Mouse (Mus musculus) CD4-positive, CD25-positive, alpha-beta regulatory T cell, adult 2 months (primary cell): Measurements from ENCODE around the gene Atp8a2.

Source experiments
- DNase-seq: peaks from one replicate; pipeline ENCODE4 v3.0.0-alpha.2; 2012; ENCODE audit warnings: low read depth, low spot score

Gene Atp8a2

DNA sequence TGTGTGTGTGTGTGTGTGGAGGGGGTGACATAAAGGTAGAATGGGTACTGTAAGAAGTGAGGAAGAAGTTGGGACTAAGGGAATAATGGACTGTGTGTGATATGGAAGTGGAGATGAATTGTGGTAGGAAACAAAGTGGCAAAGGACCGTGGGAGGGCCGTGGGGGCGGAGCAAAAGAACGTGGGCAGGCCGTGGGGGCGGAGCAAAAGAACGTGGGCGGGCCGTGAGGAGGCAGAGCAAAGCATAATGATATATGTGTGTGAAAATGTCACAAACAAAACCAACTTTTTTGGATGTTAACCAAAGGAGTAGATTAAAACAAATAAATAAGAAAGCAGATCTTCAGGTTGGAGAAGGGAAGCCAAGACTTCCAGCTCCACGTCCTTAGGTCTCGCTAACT lies 44.6 kb downstream of the Atp8a2 start:
- no peak for DNase-seq

DNA sequence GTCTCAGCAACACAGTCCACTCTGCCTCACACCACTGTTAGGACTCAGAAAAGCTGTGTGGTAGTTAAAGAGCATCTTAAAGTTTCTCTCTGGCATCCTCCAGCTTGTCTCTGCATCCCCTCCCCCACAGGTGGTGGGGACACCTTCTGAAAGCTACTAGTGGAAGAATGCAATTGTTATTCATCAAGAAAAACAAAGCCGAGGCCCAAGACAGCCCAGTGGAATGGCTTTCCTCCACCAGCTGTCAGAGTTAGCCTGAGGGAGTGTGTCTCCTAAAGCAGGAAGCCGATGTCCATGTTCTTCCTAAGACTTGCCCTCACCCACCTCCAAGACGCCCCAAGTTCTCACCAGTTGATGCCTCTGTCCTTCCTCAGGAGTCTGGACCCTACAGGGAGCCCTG lies 48.1 kb downstream of the Atp8a2 start:
- no peak for DNase-seq

DNA sequence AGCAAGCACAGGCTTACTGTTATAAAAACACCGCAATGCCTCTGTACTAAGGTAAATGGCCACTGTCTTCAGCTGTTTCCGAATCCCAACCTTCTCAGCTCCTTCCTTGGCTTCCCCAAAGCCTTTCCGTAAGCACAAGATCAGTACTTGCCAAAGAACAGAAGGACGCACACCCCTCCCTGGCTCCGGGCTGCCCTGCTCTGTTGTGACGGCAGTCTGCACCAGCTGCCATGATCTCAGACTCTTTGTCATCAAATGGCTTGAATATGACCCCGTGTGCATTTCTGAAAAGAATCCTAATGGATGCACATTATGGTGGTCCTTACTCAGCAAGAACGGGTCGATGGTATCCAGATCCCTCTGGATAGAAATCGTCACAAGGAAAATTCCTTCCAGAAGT lies 53.7 kb downstream of the Atp8a2 start:
- DNase-seq = no peak

DNA sequence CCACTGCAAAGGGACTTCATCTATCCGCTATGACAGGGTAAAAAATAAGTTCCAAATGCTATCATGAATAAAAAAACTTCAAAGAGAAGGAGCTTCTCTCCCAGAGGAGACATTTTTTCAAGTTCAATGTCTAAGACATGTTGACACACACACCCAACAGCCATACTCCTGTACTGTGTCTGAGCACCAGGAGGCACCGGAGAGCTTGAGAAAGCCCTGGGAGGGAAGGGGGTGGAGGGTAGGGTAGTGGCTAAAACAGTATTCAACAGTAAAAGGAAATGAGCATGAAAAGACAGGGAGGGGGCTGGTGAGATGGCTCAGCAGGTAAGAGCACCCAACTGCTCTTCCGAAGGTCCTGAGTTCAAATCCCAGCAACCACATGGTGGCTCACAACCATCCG lies 58.6 kb downstream of the Atp8a2 start:
- peak; percentile 62 for DNase-seq

DNA sequence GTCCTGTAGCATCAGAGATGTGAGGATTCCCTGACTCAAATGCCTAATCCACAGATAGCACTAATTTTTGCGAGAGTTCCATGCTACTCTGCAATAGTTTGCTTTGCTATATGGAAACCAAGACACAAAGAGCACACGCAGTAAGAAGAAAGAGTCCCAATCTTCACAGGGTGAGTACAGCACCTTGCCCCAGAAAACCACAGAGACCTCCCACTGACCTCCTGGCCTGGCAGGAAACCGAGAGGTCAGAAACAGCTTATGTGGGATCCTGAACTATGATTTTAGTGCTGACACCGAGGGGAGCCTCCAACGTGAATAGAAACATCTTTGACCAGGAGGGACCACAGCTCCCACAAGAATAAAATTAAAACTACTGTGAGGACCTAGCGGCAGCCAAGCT lies 59.2 kb downstream of the Atp8a2 start:
- no peak for DNase-seq

DNA sequence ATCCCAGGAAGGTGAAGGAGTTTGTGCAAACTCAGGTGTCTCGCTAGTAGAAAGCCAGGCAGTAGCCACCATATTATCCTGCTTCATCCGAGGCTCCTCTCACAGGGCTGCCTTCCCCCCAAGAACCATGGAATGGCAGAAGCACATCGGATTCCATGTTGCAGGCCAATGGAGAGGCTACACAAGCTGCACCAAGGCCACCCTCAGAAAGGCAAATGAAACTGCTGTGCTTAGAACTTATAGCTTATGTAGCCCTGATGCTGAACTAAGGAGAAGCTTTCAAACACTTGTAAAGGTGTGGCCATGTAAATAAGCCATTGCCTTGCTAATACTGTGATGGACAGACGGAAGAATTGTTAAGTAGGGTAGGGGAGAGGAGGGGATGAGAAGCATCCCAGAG lies 61.2 kb downstream of the Atp8a2 start:
- no peak for DNase-seq

DNA sequence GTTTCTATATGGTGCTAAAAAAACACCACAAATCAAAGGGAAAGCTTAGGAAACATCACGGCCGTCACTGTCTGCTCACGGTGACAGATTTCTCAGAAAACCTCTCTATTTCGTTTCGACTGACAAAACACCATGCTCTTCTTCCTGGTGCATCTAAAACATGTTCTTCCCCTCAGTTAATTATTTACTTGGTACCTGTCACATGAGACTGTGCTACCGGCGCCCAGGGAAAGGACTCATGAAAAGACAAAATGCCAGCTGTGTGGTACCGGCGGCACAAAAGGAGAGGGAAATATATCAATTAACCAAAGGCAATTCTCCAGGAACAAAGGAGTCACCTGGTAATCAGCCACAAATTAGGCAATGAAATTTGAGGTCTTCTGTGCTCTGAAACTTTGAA lies 62.3 kb downstream of the Atp8a2 start:
- DNase-seq = peak; percentile 23

DNA sequence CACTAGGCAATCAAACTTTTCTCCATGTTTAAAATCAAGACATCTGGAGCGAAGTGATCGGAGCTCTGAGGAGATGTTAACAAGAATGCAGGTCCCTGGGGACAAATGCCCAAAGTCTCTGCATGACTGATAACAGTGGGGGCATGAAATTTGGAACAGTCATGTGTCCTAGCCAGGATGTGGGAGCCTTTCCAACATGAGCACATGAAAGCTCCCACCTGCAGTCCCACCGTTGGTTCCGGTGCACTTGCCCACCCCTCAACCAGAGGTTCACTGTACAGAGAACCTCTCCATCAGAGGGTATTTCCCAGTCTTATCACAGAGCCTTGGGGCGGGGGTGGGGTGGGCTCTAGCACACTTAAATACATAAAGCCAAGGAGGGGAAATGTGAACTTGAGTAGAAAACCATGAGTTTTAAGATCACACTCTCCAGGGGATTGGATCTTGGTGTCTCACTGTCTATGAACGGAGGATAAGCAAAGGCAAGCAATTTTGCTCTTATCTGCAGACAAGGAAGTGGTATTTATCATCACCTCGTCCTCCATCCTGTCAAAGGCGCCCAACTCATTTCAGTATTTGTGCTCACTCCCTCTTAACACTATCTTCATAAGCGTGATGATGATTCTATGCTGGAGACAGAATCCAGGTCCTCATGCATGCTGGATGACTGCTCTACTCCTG lies 65.6 kb downstream of the Atp8a2 start:
- DNase-seq = peak; percentile 68

DNA sequence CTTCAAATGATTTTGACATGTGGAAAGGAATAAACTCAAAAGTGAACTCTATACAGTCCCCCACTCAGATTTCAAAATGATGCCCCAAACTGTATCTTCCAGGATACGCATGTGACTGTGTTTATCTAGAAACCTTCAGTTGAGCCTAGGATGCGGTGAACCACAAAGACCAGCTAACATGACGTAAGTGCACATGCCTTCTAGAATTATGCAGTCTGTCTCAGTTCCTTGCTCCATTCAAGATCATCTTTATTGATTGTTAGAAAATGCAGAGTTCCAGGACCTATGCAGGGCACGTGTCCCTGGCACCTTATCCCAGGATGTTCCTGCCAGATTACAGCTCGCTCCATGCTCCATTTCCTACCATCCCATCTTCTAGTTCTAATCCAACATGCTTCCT lies 67.4 kb downstream of the Atp8a2 start:
- DNase-seq = peak; percentile 90

DNA sequence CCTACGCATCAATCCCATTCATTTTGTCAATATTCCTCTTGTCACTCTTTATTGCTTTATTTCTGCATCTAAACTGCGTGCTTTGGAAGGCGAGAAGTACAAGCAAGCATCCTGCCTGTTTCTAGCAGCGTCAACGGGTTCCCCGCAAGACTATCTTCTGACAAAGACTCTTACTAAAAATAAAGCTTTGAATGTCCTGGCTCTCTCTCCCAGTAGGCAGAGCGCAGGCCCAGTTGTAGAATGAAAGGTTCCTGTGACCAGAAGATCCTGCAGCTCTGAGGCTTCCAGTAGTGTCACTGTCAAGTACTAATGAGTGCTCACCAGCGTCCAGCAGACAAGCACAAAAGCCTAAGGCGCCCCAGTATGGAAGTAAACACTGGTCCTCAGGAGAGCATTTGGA lies 71.8 kb downstream of the Atp8a2 start:
- DNase-seq = no peak

DNA sequence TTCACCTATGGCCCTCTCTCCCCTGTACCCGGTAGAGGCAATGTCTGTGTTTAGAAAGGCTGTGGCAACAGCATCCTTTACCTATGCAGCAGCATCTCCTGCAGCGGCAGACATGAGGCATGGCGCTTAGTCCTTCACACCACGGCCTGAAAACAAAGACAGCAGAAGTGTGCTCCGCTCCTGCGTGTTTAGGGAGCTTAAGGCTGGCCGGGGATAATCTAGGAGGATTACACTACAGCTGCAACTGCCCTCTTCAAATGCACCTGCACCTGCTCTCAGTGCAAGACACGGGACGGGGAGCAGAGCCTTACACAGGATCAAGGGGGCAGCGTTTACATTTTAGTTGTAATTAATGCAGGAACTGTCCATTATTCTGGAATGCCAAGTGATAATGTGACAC lies 75.4 kb downstream of the Atp8a2 start:
- DNase-seq = no peak

DNA sequence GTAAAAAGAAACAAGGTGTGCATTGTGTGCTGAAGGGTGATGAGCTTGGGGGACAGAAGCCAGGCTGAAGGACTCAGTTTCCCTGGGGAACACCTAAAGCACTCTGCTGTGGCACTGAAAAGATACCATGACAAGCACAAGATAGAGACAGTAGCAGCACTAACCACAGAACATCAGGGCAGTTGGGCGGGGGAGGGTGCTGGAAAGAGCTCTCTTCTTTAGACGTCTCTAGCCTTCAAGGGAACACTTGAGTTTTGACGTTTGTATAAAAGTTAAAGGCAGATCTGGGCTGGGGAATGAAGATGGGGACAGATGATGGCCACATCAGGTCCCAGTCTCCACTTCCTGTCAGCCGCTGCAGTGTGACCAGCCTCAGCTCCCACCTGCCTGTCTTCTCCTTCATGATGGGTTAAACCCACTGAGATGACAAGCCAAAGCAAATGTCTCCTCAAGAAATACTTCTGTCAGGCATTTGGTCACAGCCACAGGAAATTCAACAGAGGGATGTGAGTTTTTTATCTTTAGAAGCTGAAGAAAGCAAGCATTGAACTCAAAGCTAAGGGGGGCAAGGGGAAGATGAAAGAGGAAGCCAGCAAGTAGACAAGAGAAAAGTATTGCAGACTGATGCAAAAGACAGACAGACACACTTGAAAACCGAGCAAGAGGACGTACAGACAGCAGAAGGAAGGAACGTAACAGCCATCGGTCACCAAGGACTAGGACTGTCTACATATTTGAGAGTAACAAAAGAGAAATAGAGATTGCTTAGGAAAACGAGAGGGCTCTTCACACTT lies 79.0 kb downstream of the Atp8a2 start:
- DNase-seq = peak; percentile 37

DNA sequence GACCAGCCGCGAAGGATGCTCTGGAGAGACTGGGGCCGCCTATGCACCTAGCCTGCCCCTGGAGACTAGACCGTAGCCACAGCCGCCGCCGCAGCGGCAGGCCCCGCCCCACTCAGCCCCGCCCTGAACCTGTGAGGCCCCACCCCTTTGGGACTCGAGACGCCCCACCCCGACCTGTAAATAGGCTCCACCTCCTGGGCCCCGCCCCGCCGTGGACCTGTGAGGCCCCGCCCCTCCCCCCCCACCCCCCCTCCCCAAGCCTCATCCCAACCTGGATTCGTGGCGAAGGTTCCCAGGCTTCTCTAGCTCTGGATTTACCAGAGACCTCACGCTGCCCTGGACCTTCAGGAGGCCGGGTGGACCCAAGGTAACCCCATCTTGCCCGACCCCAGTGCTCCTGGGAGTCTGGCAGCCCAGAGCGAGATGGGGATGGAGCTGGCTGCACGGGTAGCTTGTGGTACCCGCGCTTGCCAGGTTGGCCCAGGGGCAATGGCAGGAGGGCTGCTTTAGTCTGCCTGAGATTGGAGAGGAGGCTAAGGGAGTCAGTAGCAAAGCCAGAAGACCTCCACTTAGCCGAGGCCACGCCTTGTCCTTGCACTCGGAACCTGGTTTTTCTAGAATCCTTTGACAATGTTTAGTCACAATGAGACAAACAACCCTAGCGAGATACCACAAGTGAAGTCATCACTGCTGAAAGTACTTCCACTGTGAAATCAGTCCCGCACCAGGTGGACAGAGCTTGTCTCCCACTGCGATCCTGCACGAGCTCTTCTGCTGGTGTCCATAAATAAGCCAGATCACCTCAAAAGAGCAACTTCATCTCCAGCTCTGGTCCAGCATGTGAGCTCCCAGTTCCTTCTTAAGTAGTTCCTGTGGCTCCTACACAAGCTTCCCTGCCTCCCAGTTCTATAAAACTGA lies 109.9 kb downstream of the Atp8a2 start:
- peak; percentile 79 for DNase-seq

DNA sequence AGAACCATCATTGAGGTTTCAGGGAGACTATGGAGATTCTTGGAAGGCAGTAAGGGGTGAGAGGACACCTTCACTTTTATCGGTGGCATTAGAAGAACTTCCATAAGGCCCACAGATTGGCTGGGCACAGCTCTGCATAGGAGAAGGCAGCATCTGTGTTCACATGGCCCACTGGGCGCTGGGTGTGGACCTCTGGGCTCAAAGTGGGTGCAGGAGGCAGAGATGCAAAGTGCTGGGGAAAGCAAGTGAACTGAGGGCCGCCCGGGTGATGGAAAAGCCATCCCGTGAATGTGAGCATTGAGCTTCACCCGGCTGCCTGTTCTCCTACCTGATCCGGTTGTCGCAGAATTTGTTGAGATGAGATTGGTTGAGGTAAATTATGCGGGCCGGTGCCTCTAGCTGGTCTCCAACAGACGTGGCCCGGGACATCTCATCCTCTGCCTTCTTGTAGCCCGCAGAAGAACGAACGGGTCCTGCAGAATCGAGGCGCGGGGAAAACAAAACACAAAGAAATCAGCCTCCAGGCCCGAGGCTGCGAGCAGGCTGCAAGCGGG lies 110.6 kb downstream of the Atp8a2 start:
- DNase-seq = no peak

DNA sequence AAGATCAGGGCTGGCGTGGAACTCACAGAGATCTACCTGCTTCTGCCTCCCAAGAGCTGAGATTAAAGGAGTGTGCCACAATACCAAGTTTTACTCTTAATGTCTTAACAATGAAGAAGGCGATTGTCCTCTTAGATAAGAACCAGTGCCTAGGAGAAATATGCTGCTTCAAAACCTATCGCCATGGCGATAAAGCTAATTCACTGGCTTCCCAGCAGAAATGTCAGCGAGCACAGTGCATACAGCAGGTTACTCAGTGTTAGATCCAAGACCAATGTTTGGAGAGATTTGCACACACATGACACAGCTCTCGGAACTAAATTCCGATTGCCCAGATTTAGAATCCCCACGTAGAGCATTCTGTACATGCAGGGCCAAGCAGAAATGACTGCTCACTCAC lies 114.2 kb downstream of the Atp8a2 start:
- no peak for DNase-seq

DNA sequence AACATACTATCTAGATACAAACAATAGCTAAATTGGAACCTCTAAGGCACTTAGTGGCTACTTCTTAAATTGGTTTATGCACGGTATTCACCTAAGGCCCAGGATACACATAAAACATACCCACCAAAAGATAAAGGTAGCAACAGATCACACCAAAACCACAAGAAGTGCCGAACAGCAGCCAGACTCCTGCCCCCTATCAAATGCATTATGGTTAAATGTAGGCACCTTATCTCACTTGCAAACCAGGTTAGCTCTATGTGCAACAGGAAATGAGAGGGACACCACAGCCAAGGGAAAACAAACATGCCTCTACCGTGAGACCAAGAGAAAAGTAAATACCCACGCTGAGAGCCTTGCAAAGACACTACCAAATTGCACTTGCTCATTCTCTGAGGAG lies 124.5 kb downstream of the Atp8a2 start:
- peak; percentile 25 for DNase-seq

DNA sequence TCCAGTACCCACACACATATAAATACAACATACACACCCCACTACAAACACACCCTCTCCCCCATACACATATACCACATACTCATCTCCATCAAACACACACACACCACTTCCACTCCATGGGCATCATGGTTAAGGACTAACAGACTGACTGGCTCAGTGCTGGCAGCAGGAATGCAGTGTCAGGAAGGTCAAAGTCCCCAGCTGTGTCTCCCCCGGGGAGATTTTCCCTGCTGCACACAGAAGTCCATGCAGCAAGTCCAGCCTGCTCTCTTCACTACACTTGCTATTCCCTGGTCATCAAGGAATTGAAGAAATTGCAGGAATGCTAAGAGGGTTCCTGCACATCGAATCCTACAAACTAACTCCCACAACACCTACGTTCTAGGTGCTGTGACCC lies 131.8 kb downstream of the Atp8a2 start:
- DNase-seq = no peak

DNA sequence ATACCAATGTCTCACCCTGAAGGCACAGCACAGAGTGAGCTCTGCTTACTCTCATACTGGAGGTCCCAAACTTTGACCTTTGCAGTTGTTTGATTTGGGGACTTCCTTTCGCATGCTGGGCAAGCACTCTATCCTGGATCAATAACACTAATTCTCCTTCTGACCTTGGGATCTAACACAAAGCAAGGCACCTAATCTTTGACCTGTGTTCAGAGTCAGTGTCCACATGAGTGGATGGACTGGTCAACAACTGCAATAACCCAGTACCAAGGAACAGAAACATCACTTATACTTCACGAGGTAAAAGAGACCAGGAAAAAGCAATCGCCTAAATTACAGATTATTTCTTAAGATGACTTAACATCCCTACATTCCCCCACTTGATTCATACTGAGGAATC lies 136.0 kb downstream of the Atp8a2 start:
- no peak for DNase-seq

DNA sequence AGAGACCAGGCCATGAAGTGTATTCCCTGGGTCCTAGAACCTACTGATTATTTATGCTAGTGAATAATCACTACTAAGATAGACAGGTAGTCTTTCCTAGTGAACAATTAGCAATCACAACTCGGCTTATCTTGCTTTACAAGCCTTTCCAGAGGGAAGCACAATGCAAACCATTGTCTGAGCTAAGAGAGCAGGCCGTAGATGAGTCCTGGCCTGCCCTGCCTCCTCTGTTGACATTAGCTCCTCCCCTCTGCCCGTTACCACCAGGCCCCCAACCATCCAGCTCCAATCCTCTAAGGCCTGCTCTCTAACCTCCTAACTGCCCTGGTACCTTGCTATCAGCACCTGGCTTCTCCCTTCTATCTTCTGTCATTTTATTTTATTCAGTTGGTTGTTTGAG lies 138.1 kb downstream of the Atp8a2 start:
- DNase-seq = no peak

DNA sequence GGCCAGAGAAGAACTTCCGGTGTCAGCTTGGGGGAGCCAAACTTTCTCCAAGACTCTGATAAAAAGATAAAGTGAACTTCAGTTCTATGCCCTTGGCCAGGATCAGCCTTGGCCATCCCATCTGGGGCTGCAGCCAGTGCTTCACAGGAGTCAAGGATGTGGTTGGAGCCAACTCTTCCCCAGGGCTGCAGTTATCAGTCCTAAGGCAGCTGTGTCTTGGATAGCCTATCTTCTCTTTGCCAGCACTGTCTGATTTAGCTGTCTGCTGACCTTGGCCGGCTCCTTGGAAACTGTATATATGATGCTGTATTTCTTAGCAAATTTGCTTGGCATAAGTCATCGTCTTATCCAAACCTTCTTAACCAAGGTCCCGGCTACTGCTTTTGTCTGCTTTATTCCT lies 141.7 kb downstream of the Atp8a2 start:
- no peak for DNase-seq

DNA sequence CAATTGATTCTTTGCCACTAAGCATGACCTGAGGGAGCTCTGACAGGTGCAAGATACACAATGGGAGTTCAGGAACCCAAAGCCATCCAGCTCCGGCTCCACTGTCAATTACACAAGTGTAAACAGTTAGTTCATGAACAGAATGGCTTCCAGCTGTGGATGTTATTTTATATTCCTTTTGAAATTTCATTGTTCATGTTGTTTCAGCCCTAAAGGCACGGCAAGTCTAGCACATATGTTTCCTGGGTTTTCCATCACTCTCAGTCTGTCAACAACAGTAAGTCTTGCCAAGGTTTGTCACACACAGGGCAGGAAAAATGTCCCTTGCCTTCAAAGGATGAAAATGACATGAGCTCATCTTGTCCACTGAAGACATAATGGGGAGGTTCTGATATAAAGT lies 166.3 kb downstream of the Atp8a2 start:
- DNase-seq = no peak

DNA sequence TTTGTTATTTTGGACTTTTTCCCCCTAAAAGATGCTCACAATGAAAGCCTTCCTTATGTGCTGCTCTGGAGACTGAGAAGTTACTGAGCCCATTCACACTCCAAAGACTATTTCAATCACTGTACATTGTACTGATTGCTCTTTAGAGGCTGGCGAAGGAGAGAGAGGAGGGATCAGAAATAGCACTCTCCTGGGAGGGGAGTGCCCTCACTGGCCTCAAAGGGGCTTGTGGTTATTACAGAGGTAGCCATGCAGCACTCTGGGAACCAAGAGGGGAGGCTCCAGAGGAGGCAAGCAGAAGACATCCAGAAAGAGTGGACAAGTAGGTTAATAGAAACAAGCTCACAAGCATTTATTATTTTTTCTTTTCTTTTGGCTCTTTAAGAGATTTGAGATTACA lies 169.8 kb downstream of the Atp8a2 start:
- no peak for DNase-seq
